Mouse (Mus musculus) forebrain, embryonic 15.5 days (tissue): ENCODE measurements at regions not wholly inside any gene's neighbourhood (a gene's known extent, or its start where the extent isn't known, plus 50 kb on each side); places are given as distances from the start of the nearest gene placed in this dataset.

ENCODE experiments used
- ATAC-seq: fragments of 200-750 bp; cut with Nextera tagmentation; replicated peaks from 2 replicates; pipeline ENCODE4 v1.8.0; 2017; ENCODE audit warnings: mild to moderate bottlenecking, moderate TSS enrichment, moderate library complexity
- H3K27ac ChIP-seq: fragments of 300-500 bp; sonication (generic); replicated peaks from 2 replicates; pipeline ENCODE4 v1.5.1; 2015; ENCODE audit warnings: mild to moderate bottlenecking, inconsistent platforms
- H3K27me3 ChIP-seq: fragments of 300-500 bp; sonication (generic); 2 replicates; pipeline ENCODE4 v1.6.1; 2015; ENCODE audit warnings: inconsistent platforms
- H3K36me3 ChIP-seq: fragments of 300-500 bp; sonication (generic); 2 replicates; pipeline ENCODE4 v1.6.1; 2015; ENCODE audit warnings: mild to moderate bottlenecking, inconsistent platforms
- H3K4me1 ChIP-seq: fragments of 300-500 bp; sonication (generic); 2 replicates; pipeline ENCODE4 v1.6.1; 2015; ENCODE audit warnings: inconsistent platforms
- H3K4me2 ChIP-seq: fragments of 300-500 bp; sonication (generic); replicated peaks from 2 replicates; pipeline ENCODE4 v1.6.1; 2015; ENCODE audit warnings: mild to moderate bottlenecking, inconsistent platforms
- H3K4me3 ChIP-seq: fragments of 300-500 bp; sonication (generic); 2 replicates; pipeline ENCODE4 v1.5.1; 2015; ENCODE audit warnings: mild to moderate bottlenecking, inconsistent platforms
- H3K9ac ChIP-seq: fragments of 300-500 bp; sonication (generic); replicated peaks from 2 replicates; pipeline ENCODE4 v1.6.1; 2015; ENCODE audit warnings: mild to moderate bottlenecking, inconsistent platforms
- H3K9me3 ChIP-seq: fragments of 300-500 bp; sonication (generic); 2 replicates; pipeline ENCODE4 v1.6.1; 2016; ENCODE audit warnings: inconsistent platforms
- WGBS: fragments of 180-500 bp; shearing (Covaris S2); methylation state at CpG from one replicate; pipeline ENCODE4 v1.1.7; 2015; ENCODE audit warnings: mixed read lengths; 5-methylcytosine and 5-hydroxymethylcytosine counted together

DNA sequence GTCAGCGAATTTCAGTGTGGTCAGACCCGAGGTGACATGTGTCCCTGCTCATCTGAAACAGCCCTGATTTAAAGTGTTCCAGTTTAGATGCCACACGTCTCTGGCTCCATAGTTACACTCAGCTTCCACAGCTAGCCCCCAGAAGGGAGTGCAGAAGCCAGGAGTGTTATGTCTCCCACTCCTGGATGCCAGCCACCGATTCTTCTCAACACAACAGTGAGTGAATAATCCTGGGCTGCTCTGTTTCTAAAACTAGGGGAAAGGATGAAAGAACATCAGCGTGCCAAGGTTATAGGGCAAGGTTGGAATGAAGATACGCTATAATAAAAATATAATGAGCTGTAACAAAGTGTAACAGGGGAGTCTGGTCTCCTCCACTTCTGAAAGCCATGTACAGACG is 51.5 kb upstream of the Stmnd1 start:
- WGBS, result 67% methylated on average over 7 of the region's 7 CpGs

DNA sequence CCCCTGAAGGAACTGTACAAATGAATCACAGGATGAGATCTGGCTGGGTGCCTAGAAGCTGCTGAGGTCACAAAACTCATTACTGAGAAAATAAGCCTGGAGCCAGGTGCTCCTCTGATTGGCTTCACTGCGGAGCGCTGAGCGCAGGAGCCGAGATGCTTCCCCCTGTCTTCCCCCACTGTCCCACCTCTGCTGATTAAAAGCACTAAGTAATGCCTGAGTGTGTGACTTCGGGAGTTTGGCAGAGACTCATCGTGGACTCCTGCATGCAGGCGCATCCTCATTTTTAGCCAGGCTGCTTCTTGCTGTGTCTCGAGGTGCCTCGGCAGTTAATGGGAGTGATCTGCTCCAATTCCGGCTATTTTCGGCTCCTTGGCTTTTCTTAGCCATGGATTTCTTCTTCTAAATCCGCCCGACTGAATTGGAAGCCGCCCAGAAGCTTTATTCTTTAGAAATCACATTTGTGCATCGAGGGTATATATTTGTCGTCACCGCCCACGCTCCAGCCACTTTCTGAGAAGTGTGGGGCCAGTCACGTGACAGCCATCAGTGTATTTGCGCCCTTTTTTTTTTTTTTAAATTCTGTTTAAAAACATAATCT is 55.3 kb upstream of the Stmnd1 start:
- ATAC-seq, result peak; percentile 77

More for the DNA sequence above, 51.5 kb upstream of the Stmnd1 start:
- H3K9ac ChIP-seq, result no peak overlapping the region
- H3K4me3 ChIP-seq, result no peak overlapping the region
- H3K4me2 ChIP-seq, result no peak overlapping the region
- no peak for ATAC-seq
- H3K36me3 ChIP-seq, result no peaks in the 10 kb centered on the region
- H3K27ac ChIP-seq, result no peak overlapping the region
- H3K9me3 ChIP-seq, result no peaks in the 10 kb centered on the region
- H3K4me1 ChIP-seq, result peaks cover 32% of the 10 kb centered on the region
- H3K27me3 ChIP-seq, result no peaks in the 10 kb centered on the region

DNA sequence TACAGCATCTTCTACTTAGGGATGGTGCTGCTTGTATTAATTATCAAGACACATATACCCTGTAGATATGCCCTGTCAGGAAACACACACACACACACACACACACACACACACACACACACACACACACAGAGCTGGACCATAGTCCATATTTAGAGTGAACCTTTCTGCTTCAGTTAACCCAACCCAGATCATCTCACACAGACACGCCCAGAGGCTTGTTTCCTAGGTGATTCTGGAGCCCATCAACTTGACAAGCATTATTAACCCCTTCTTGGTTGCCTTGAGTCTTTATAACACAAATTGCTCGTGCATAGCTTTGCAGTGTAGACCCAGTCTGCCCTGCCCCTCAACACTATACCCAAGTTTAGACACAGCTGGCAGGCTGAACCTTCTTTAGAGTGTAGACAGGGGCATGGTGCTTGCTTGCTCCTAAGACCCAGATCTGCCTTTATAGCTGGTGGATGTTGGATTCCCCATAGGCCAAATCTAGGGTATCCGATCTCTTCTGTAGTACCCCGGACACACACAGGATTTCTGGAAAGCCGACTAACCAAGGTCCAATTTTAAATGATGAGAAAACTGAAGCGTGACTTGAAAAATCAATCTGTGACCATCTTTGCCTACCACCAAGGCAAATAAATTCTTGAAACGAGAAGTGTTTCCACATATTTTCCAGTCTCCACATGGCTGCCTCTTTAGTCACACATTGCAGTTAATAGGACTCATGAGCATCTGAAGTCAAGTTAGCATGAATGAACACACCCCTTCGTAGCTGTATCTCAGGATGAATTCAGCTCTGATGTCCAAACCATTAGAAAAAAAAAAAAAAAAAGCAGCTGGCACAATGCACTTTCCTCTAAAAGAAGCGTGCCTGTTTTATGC is 56.3 kb upstream of the Stmnd1 start:
- no peaks in the 10 kb centered on the region for H3K27me3 ChIP-seq
- peak overlapping the region; percentile 80 for H3K4me2 ChIP-seq
- H3K4me3 ChIP-seq, result peak overlapping the region; percentile 42
- H3K27ac ChIP-seq, result peak overlapping the region; percentile 86
- H3K36me3 ChIP-seq, result no peaks in the 10 kb centered on the region
- no peak overlapping the region for H3K9ac ChIP-seq
- peaks cover 32% of the 10 kb centered on the region for H3K4me1 ChIP-seq
- WGBS, result 50% methylated on average over 9 of the region's 9 CpGs
- ATAC-seq, result no peak; the same call in 1 of the 2 replicates
- H3K9me3 ChIP-seq, result no peaks in the 10 kb centered on the region

More for the DNA sequence above, 55.3 kb upstream of the Stmnd1 start:
- peak overlapping the region; percentile 80 for H3K4me2 ChIP-seq
- H3K4me1 ChIP-seq, result peaks cover 36% of the 10 kb centered on the region
- peak overlapping the region; percentile 42 for H3K4me3 ChIP-seq
- H3K27me3 ChIP-seq, result no peaks in the 10 kb centered on the region
- peak overlapping the region; percentile 47 for H3K9ac ChIP-seq
- WGBS, result 12% methylated on average over 20 of the region's 20 CpGs
- no peaks in the 10 kb centered on the region for H3K36me3 ChIP-seq
- H3K27ac ChIP-seq, result peak overlapping the region; percentile 86
- H3K9me3 ChIP-seq, result no peaks in the 10 kb centered on the region

DNA sequence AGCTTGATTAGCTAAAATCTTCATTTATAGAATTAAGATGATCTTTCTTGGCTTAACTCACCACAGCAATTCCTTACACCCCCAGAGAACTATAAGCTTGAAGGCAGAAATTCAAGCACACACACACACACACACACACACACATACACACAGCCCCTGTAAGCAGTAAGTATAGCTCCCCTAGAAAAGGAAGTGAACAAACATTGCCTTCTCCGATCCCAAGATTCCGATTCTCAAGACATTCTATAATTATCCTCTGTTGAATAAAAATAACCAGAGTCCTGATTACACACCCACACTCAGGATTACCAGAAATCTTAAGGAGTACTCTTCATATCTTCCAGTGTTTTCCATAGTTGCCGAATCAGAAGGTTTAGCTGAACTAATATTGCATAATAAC is 70.0 kb upstream of the Stmnd1 start:
- WGBS, result 82% methylated on average over 3 of the region's 3 CpGs

DNA sequence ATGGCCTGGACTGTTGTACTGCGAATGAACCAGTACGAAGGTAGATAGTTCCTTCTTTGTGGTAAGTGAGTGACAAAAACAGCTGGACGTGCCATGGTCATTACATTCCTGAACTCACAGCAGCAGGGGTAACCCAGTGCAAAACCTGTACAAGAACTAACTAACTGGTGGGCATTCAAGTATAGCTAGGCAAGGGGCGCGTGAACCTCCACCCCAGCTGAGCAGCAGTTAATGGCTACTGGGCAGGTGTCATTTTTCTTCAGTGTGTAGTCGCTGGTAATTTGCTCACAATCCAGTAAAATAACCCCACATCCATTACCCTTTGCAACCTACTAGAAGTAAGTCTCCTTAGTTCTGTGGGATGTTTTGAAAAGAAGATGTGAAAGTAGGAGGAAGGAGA is 70.9 kb upstream of the Stmnd1 start:
- H3K27ac ChIP-seq, result no peak overlapping the region
- ATAC-seq, result no peak
- H3K9me3 ChIP-seq, result no peaks in the 10 kb centered on the region
- no peak overlapping the region for H3K9ac ChIP-seq
- no peak overlapping the region for H3K4me3 ChIP-seq
- WGBS, result 93% methylated on average over 6 of the region's 6 CpGs
- H3K36me3 ChIP-seq, result no peaks in the 10 kb centered on the region
- no peak overlapping the region for H3K4me2 ChIP-seq
- no peaks in the 10 kb centered on the region for H3K4me1 ChIP-seq
- H3K27me3 ChIP-seq, result no peaks in the 10 kb centered on the region

More for the DNA sequence above, 70.0 kb upstream of the Stmnd1 start:
- no peak overlapping the region for H3K27ac ChIP-seq
- no peak overlapping the region for H3K4me3 ChIP-seq
- no peak overlapping the region for H3K9ac ChIP-seq
- H3K27me3 ChIP-seq, result no peaks in the 10 kb centered on the region
- no peak for ATAC-seq
- H3K9me3 ChIP-seq, result no peaks in the 10 kb centered on the region
- H3K36me3 ChIP-seq, result no peaks in the 10 kb centered on the region
- H3K4me2 ChIP-seq, result no peak overlapping the region
- no peaks in the 10 kb centered on the region for H3K4me1 ChIP-seq

DNA sequence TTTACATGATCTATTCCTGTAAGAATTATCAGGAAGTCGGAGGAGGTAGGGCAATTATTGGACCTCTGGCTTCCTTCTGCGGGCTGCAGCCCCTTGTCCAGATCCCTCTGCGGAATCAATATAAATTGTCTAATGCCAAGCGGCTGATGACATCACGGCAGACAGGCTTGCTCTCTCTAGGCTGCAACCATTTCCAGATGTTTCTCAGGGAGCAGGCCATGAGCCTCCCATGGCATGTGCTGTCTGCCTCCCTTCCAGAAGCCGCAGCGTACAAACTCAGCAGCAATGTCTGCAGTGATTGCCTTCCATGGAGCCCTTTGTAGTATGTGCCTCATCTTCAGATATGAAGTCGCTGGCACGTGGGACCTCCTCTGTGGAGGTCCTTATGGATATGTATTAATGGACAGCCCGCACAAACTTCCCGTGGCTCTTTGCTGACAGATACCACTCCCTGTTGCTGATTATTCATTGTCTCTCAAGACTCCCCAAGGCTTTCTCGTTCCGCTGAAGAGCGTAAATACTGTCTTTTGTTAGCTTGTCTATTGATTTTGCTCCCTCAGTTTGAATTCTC is 72.4 kb upstream of the Stmnd1 start:
- no peaks in the 10 kb centered on the region for H3K9me3 ChIP-seq
- ATAC-seq, result no peak
- H3K4me1 ChIP-seq, result no peaks in the 10 kb centered on the region
- no peak overlapping the region for H3K4me3 ChIP-seq
- no peak overlapping the region for H3K4me2 ChIP-seq
- H3K27me3 ChIP-seq, result no peaks in the 10 kb centered on the region
- no peak overlapping the region for H3K27ac ChIP-seq
- H3K36me3 ChIP-seq, result no peaks in the 10 kb centered on the region
- no peak overlapping the region for H3K9ac ChIP-seq
- WGBS, result 68% methylated on average over 14 of the region's 14 CpGs

DNA sequence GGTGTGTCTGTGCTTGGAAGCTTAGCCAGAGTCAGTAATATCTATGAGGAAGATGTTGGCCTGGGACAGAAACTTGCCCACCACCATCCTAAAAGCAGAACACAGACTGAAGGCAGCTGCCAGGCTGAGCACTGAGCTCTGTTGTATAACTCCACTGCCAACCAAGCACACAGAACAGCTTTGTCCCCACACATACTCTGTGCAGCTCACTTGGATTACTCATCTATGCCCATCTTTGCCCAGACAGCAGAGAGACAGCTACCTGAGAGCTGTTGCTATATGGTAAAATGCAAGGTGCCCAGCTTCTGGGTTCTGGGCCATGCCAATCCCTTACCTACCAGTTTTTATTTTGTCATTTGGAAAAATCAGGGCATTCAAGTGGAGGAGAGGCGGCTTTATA is 80.4 kb upstream of the Stmnd1 start:
- ATAC-seq, result no peak
- Histone ChIP-seq H3K27me3 (no peaks in the 10 kb centered on the region), H3K4me3 (no peak overlapping the region), H3K27ac (no peak overlapping the region), H3K4me1 (no peaks in the 10 kb centered on the region), H3K4me2 (no peak overlapping the region), H3K9ac (no peak overlapping the region), H3K9me3 (no peaks in the 10 kb centered on the region), H3K36me3 (no peaks in the 10 kb centered on the region)
- WGBS, result 75% methylated on average over 1 of the region's 1 CpGs

DNA sequence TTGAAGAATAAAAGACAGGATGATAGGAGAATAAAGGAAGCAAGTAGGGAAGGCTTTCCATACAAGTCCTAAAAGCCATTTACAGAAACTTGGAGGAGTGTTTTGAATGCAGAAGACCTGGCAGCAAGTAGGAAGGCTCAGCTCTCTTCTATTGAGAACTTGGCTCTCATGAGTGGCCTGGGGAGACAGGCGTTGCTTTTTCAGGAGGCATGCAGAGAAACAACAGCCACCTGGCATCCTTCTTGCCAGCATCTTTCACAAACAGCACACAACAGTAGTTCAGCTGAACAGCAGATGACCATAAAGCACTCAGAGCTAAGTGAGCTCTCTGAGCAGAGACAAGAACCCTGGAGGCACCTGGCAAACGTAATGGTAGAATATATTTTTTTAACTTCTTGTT is 83.8 kb upstream of the Stmnd1 start:
- no peaks in the 10 kb centered on the region for H3K4me1 ChIP-seq
- no peak overlapping the region for H3K9ac ChIP-seq
- no peaks in the 10 kb centered on the region for H3K27me3 ChIP-seq
- H3K27ac ChIP-seq, result no peak overlapping the region
- WGBS, result 71% methylated on average over 2 of the region's 2 CpGs
- H3K4me2 ChIP-seq, result no peak overlapping the region
- no peaks in the 10 kb centered on the region for H3K9me3 ChIP-seq
- ATAC-seq, result no peak
- no peak overlapping the region for H3K4me3 ChIP-seq
- no peaks in the 10 kb centered on the region for H3K36me3 ChIP-seq

DNA sequence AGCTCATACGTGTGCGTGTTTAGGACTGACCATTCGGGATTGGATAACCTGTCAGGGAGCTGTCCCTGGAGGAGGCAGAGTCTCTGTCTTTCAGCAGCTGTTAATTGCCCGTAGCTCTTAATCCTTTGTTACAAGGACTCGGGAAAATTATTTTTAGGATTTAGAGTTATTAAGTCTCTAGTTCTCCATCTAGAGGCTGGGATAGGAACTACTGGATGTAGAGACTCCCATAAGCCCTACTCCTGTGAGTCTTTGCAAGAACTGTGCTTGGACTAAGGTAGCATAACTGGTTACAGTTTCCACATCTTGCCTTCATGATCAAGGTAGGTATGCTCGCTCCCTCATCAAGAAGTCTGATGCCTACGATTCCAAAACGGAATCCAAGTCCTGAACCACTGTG is 90.7 kb upstream of the Stmnd1 start:
- H3K36me3 ChIP-seq, result no peaks in the 10 kb centered on the region
- H3K9me3 ChIP-seq, result no peaks in the 10 kb centered on the region
- H3K4me2 ChIP-seq, result no peak overlapping the region
- no peak overlapping the region for H3K9ac ChIP-seq
- no peak for ATAC-seq
- H3K27me3 ChIP-seq, result no peaks in the 10 kb centered on the region
- 76% methylated on average over 8 of the region's 8 CpGs for WGBS
- H3K4me3 ChIP-seq, result no peak overlapping the region
- no peak overlapping the region for H3K27ac ChIP-seq
- H3K4me1 ChIP-seq, result peaks cover 18% of the 10 kb centered on the region

DNA sequence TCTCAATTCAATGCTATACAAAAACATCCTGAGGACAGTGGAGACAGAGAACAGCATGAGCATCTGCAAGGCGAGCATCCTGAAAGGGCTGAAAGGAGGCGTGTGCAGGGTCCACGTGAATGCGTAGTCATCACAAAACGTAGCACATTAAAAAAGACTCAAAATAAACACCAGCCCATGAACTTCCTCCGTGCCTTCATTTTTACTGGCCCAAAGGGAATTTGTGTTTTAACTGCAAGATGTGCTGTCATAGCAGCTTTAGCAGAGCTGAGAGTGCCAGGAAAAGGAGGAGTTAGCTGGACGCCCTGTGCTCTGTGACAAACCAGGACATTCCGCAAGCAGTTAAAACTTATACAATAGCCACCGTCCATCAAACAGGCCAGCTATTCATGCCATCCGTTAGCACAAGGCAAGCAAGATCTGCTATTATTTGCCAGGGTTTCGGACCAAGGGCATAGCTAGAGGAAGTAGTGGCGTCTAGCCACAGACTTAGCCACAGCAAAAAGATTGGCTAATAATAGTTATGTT is 92.9 kb upstream of the Stmnd1 start:
- H3K36me3 ChIP-seq, result no peaks in the 10 kb centered on the region
- ATAC-seq, result 0 out of 2 replicates have a peak, but pooled peaks have one; percentile 41
- no peak overlapping the region for H3K9ac ChIP-seq
- H3K4me2 ChIP-seq, result peak overlapping the region; percentile 27
- no peaks in the 10 kb centered on the region for H3K9me3 ChIP-seq
- WGBS, result 4% methylated on average over 12 of the region's 12 CpGs
- H3K4me1 ChIP-seq, result peaks cover 18% of the 10 kb centered on the region
- H3K27ac ChIP-seq, result peak overlapping the region; percentile 19; the same call in 1 of the 2 replicates
- H3K4me3 ChIP-seq, result no peak overlapping the region
- H3K27me3 ChIP-seq, result no peaks in the 10 kb centered on the region

DNA sequence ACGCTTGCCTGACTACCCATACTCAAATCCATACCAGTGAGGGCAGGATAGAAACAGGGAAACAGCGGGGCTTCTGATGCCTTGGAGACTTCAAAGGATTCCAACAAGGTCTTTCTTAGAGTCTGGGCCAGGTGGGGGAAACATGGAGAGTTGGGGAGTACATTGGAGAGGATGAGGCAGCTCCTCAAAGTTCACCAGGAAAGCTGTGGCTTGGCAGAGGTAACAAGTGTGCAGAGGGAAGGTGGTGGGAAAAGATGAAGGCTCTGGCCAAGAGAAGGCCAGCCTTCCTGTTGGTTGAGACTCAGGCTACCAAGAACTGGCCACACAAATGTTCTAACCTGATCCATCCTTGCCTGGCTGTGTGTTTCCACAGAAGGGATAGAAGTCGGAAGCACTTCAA is 93.6 kb upstream of the Stmnd1 start:
- WGBS, result 83% methylated on average over 3 of the region's 3 CpGs
- Histone ChIP-seq H3K4me3 (no peak overlapping the region), H3K27me3 (no peaks in the 10 kb centered on the region), H3K27ac (no peak overlapping the region), H3K4me2 (no peak overlapping the region), H3K36me3 (no peaks in the 10 kb centered on the region), H3K4me1 (peaks cover 18% of the 10 kb centered on the region), H3K9me3 (no peaks in the 10 kb centered on the region), H3K9ac (no peak overlapping the region)
- ATAC-seq, result no peak

DNA sequence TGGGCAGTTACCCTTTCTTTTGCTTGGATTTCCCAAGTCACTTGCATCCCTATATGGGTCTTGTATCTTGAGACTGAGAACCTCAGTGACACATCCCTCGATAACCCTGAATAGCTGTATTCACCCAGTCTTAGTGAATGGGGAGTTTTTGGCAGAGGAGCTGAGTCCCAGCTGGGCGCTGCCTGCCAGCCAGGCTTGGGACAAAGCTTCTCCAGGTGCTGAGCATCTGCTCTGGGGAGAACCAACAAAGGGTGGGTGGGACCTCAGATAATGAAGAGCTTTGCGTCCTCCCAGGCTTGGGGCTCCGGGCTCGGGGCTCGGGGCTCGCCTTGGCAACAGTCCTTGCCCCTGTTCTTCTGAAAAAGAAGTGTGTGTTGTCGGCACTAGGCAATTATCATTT is 100.4 kb upstream of the Stmnd1 start:
- H3K27me3 ChIP-seq, result no peaks in the 10 kb centered on the region
- 6% methylated on average over 8 of the region's 8 CpGs for WGBS
- H3K27ac ChIP-seq, result no peak overlapping the region
- no peaks in the 10 kb centered on the region for H3K36me3 ChIP-seq
- H3K4me3 ChIP-seq, result no peak overlapping the region
- peak overlapping the region; percentile 4; the same call in 1 of the 2 replicates for H3K4me2 ChIP-seq
- ATAC-seq, result peak; percentile 72
- H3K9ac ChIP-seq, result no peak overlapping the region
- peaks cover 11% of the 10 kb centered on the region for H3K4me1 ChIP-seq
- H3K9me3 ChIP-seq, result no peaks in the 10 kb centered on the region
